Mouse (Mus musculus): ENCODE results near the gene Tmed9. TPM values are rescaled to one million over a fixed set of nuclear protein-coding genes. Genes with fewer than 3 reads are reported as not detected.
A peak's percentile ranks its signal among the peaks of the same experiment; 100 is the strongest.
"Not testable (repeated sequence)": the region's sequence is repeated elsewhere in the genome, so short reads cannot be mapped to it uniquely, and the experiment has no call there.

Gene Tmed9
- polyA plus RNA-seq, 1 experiment from 2014 or later: 166 TPM

DNA sequence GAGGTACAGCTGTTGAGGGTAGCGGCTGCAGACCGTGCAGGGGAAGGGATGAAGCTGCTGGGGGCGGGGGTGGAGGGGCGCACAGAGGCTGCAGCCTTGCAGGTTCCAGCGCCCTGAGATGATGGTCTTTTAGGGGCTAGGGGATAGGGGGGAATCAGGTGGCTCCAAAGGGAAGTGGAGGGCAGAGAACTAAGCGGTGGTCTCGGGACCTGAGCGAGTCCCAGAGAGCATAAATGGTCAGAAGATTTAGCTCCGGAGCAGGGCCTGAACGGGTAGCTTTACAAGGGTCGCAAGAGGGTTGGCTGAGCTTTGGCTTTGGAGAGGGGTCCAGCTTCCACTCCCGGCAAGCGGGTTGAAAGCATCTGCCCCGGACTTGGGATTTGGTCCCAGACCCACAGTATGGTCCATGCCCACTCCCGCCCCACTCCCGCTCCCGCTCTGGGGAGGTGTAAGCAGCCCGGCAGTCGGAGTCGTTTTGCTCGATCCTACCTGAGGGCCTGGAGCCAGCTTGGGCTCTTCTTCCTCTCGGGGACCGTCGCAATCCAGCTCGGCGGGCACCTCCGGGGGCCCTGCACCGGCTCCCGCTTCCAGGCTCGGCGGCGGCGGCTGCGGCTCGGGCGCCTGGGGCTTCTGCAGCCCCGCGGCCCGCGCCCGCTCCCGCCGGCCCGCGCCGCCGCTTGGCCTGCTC, 3.1 kb upstream of the Tmed9 start:
- peaks cover 6% of the 10 kb centered on the region for H3K9me3 ChIP-seq
- H3K4me2 ChIP-seq (replicated peaks): peak overlapping the region; percentile 97
- peak overlapping the region; percentile 98 for H3K9ac ChIP-seq
- peak overlapping the region; percentile 90 for H3K27ac ChIP-seq
- peak; percentile 72 for ATAC-seq (ENCODE audit: low FRiP score, low read depth)
- H3K36me3 ChIP-seq: peaks cover 21% of the 10 kb centered on the region
- H3K27me3 ChIP-seq: no peaks in the 10 kb centered on the region
- H3K4me1 ChIP-seq: peaks cover 18% of the 10 kb centered on the region
- WGBS: under 1% methylated on average over 46 of the region's 47 CpGs
- peak overlapping the region; percentile 97 for H3K4me3 ChIP-seq

DNA sequence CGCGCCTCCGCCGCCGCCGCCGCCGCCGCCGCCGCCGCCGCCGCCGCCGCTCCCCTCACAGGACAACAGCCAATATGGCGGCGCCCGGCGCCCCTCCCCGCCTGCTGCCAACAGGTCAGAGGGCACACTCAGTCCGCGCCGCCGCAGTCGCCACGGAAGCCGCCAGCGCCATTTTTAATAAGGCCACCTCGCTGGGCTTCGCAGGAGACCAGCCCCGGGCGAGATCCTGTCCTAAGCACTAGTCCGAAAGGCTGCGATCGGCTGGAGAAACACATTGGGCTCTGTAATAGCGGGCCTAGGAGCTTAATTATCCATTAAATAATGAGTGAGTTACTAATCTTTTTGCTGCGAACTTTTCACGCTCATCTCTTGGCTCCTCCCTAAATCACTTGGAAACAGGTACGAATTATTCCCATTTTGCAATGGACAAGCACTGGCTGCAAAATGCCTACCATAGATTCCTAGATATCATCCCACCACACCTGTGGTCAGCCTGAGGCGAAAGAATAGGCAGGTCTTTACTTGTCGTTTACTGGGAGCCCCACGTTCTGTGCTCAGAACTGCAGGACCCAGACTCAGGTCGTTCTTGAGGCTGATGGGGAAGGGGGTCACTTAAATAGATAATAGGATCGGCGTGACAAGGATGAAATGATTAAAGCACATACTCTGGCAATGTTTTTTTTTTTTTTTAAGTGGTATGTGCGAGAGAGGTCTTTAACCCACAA, 2.3 kb upstream of the Tmed9 start, which contains the start of gene Fam193b:
TSS of gene Fam193b (minus strand) at position 94 of the 725 bp plus-strand sequence.
- peak within 1 kb of the TSS; percentile 98 for H3K9ac ChIP-seq
- 3% methylated on average over 30 of the region's 47 CpGs for WGBS
- H3K4me2 ChIP-seq (replicated peaks): peak within 1 kb of the TSS; percentile 97
- H3K36me3 ChIP-seq: peaks cover 19% of the 10 kb centered on the region
- peak within 1 kb of the TSS; percentile 97 for H3K4me3 ChIP-seq
- ATAC-seq (ENCODE audit: low FRiP score, low read depth): peak; percentile 91
- H3K27me3 ChIP-seq: no peaks in the 10 kb centered on the region
- peak within 1 kb of the TSS; percentile 90 for H3K27ac ChIP-seq
- peaks cover 18% of the 10 kb centered on the region for H3K4me1 ChIP-seq
- H3K9me3 ChIP-seq: peaks cover 6% of the 10 kb centered on the region

DNA sequence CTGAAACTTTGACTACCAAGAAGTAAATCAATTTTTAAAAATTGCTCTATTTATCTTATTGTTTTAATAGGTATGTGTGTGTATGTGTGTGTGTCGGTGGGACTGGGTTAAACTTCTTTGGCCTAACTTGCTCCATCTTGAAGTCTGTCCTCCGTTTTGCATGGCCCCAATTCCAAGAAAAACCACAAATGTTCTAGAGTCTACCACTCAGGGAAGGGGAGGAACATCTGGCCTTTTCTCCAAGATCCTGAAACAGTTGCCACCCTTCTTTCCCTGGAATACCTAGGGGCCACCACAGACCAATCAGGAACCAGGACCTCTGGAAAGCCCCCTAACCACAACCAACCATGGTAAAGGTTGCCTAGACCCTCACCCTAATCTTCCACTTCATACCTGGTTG, 1.6 kb upstream of the Tmed9 start:
- Histone ChIP-seq H3K36me3 (peaks cover 13% of the 10 kb centered on the region), H3K4me2 (replicated peaks) (peak overlapping the region; percentile 21; the same call in 1 of the 2 replicates), H3K4me1 (peaks cover 18% of the 10 kb centered on the region), H3K9me3 (peaks cover 6% of the 10 kb centered on the region), H3K27me3 (no peaks in the 10 kb centered on the region), H3K9ac (no peak overlapping the region), H3K27ac (no peak overlapping the region), H3K4me3 (no peak overlapping the region)
- no peak for ATAC-seq (ENCODE audit: low FRiP score, low read depth)
- WGBS: 74% methylated on average over 2 of the region's 2 CpGs

DNA sequence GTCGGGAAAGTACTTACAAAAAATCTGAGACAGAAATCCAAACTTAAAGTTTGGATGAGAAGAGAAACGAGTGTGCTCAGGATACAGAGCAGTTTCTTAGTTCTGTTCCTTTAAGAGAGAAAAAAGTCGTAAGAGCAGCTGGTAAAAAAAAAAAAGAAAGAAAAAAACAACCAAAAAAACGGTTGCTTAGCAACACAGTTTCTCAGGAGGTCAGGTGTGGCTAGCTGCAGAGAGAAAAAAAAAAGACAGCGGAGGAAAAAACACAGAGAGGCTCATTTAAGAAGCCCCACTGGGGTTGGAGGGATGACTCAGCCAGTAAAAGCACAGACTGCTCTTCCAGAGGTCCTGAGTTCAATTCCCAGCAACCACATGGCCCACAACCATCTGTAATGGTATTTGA, 789 bp downstream of the Tmed9 start:
- Histone ChIP-seq H3K27ac (no peak overlapping the region), H3K27me3 (no peaks in the 10 kb centered on the region), H3K36me3 (peaks cover 4% of the 10 kb centered on the region; the same call in 1 of the 2 replicates), H3K4me3 (no peak overlapping the region), H3K9me3 (peaks cover 6% of the 10 kb centered on the region), H3K4me2 (replicated peaks) (no peak overlapping the region), H3K4me1 (peaks cover 13% of the 10 kb centered on the region), H3K9ac (no peak overlapping the region)
- 58% methylated on average over 5 of the region's 5 CpGs for WGBS
- no peak for ATAC-seq (ENCODE audit: low FRiP score, low read depth)

DNA sequence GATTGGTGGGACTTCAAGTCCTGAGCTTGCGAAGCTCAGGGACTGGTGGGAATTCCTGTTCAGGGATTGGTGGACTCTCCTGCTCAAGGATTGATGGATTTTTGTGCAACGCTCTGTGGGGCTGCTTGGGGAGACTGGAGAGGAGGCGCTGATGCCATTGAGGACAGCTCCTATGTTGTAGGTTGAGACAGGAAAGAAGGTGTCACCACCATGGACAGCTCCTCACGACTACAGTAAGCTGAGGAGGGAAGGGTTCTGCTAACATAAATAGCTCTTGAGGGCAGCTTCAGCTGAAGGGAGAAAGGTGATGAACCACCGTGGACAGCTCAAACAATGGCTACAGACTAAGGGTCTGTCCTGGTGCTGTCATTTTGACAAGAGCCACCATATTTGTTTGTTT, 2.4 kb downstream of the Tmed9 start:
- peaks cover 6% of the 10 kb centered on the region for H3K4me1 ChIP-seq
- WGBS: 63% methylated on average over 5 of the region's 5 CpGs
- H3K4me3 ChIP-seq: no peak overlapping the region
- H3K4me2 ChIP-seq (replicated peaks): no peak overlapping the region
- no peak overlapping the region for H3K27ac ChIP-seq
- no peak for ATAC-seq (ENCODE audit: low FRiP score, low read depth)
- H3K27me3 ChIP-seq: no peaks in the 10 kb centered on the region
- H3K36me3 ChIP-seq: peaks cover 4% of the 10 kb centered on the region; the same call in 1 of the 2 replicates
- H3K9ac ChIP-seq: no peak overlapping the region
- peaks cover 6% of the 10 kb centered on the region for H3K9me3 ChIP-seq

DNA sequence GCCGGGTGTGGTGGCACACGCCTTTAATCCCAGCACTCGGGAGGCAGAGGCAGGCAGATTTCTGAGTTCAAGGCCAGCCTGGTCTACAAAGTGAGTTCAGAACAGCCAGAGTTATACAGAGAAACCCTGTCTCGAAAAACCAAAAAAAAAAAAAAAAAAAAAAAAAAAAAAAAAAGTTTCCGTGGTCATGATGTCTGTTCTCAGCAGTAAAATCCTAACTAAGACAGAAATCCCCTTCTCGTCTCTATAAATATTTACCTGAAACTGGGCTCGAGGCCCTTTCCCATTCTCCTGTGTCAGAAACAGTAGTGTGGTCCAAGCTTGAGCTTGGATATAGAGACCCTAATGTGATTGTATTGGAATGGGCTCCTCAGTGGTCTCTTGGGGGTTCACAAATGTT, 3.3 kb downstream of the Tmed9 start:
- H3K4me3 ChIP-seq; ATAC-seq (ENCODE audit: low FRiP score, low read depth); H3K9ac ChIP-seq; H3K4me2 ChIP-seq (replicated peaks); H3K27ac ChIP-seq; H3K36me3 ChIP-seq; H3K27me3 ChIP-seq; H3K4me1 ChIP-seq; H3K9me3 ChIP-seq: not testable (repeated sequence)
- WGBS: 82% methylated on average over 7 of the region's 7 CpGs

DNA sequence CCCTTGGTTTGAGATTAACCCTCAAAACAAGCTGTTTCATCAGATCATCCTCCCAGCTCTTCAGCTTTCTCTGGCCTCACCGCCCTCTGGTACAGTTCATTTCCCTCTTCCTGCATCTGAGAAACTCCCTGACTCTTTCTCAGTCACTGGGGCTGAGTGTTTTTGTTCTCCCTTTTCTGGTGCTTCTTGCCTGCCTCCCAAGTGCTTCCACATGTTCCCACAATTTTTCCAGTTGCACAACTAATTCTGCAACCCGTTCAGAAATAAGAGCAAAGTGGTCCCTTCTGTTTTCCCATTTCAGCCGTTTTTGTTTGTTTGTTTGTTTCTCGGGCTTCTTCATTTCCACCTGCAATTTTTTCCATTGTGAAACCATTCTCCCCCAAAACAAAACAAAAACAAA, 4.6 kb downstream of the Tmed9 start:
- Histone ChIP-seq H3K36me3 (peaks cover 4% of the 10 kb centered on the region; the same call in 1 of the 2 replicates), H3K27me3 (no peaks in the 10 kb centered on the region; the same call in 1 of the 2 replicates), H3K9ac (no peak overlapping the region), H3K4me1 (no peaks in the 10 kb centered on the region), H3K4me3 (no peak overlapping the region), H3K4me2 (replicated peaks) (no peak overlapping the region), H3K27ac (no peak overlapping the region), H3K9me3 (peaks cover 6% of the 10 kb centered on the region)
- WGBS: 75% methylated on average over 4 of the region's 4 CpGs
- ATAC-seq (ENCODE audit: low FRiP score, low read depth): no peak

DNA sequence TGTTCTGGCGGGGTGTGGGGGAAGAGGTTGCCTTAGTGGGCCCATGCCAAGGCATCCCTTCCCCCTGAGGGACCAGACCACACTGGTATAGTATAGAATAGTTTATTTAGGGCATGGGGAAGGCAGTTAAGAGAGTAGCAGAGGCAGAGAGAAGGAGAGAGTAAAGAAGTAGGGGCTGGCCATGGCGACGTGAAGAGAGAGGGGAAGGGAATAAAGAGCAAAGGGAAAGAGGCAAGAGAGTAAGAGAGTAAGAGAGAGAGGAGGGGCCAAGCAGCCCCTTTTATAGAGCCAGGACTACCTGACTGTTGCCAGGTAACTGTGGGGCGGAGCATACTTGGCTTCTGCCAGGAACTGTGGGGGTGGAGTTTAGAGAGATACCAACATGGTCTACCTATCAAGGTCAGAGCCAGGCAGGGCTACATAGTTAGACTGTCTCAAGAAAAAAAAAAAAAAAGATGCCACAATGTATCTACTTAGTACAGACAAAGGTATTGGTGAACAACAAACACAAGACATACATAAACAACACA, 18.5 kb downstream of the Tmed9 start:
- H3K9me3 ChIP-seq: no peaks in the 10 kb centered on the region
- H3K27ac ChIP-seq: no peak overlapping the region
- 71% methylated on average over 4 of the region's 4 CpGs for WGBS
- H3K4me1 ChIP-seq: peaks cover 11% of the 10 kb centered on the region
- H3K36me3 ChIP-seq: peaks cover 28% of the 10 kb centered on the region
- no peak overlapping the region for H3K9ac ChIP-seq
- no peaks in the 10 kb centered on the region for H3K27me3 ChIP-seq
- peak; percentile 21; the same call in 1 of the 2 replicates for ATAC-seq (ENCODE audit: low FRiP score, low read depth)
- H3K4me2 ChIP-seq (replicated peaks): no peak overlapping the region
- no peak overlapping the region for H3K4me3 ChIP-seq

DNA sequence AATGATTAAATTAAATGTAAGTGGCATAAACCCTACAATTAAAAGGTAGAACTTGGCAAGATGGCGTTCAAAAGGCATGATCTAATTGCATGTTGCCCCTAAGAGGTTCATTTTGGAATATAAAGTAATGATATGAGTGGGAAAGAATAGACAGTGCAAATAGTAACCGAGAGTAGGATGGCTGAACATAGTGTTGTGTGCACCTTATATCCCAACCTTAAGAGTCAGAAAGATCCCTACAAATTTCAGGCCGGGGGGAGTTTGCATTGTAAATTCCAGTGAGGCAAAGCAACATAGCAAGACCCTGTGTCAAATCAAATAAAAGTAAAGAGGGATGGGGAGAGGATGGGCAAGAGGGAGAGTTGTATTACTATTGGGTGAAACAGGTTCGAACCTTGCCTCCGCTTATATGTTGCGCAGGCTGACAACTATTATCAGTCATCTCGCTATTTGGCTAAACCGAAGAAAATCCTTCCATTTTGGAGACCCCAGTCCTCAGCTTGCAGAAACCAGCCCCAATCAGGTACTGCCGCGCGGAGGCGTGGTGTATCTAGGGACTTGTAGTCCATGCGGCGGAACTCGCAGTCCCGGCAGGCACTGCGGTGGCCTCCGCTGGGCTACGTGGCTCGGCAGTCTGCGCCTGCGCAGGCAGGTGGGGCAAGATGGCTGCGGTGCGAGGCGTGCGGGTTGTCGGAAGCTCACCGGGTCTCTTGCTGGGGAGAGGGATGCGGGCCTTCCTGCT, 19.2 kb downstream of the Tmed9 start:
- Histone ChIP-seq H3K4me2 (replicated peaks) (peak overlapping the region; percentile 74), H3K36me3 (peaks cover 35% of the 10 kb centered on the region), H3K4me3 (peak overlapping the region; percentile 83), H3K9me3 (no peaks in the 10 kb centered on the region), H3K9ac (peak overlapping the region; percentile 92), H3K4me1 (peaks cover 11% of the 10 kb centered on the region), H3K27ac (peak overlapping the region; percentile 58; the same call in 1 of the 2 replicates), H3K27me3 (no peaks in the 10 kb centered on the region)
- ATAC-seq (ENCODE audit: low FRiP score, low read depth): peak; percentile 99
- WGBS: 6% methylated on average over 29 of the region's 29 CpGs

DNA sequence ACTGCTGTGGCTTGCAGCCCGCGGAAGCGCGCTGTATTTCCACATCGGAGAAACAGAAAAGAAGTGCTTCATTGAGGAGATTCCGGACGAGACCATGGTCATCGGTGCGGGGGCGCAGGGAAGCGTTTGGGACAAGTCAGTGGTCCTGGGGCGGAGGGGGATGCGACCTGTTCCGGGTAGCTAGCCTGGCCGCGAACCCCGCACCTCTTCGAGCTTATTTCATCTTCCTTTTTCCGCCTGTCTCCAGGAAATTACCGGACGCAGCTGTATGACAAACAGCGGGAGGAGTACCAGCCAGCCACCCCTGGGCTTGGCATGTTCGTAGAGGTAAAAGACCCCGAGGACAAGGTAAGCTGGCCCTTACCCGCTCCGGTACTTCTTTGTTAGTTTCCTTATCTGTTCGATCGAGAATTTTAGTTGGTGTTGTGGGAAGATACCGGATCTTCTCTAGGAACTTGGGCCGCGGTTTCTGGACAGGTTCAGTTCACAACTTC, 19.8 kb downstream of the Tmed9 start:
- peak overlapping the region; percentile 74 for H3K4me2 ChIP-seq (replicated peaks)
- peak; percentile 41 for ATAC-seq (ENCODE audit: low FRiP score, low read depth)
- H3K9me3 ChIP-seq: no peaks in the 10 kb centered on the region
- H3K27me3 ChIP-seq: no peaks in the 10 kb centered on the region
- WGBS: under 1% methylated on average over 31 of the region's 31 CpGs
- peaks cover 11% of the 10 kb centered on the region for H3K4me1 ChIP-seq
- H3K4me3 ChIP-seq: peak overlapping the region; percentile 83
- H3K27ac ChIP-seq: peak overlapping the region; percentile 58; the same call in 1 of the 2 replicates
- H3K36me3 ChIP-seq: peaks cover 41% of the 10 kb centered on the region
- H3K9ac ChIP-seq: peak overlapping the region; percentile 92

DNA sequence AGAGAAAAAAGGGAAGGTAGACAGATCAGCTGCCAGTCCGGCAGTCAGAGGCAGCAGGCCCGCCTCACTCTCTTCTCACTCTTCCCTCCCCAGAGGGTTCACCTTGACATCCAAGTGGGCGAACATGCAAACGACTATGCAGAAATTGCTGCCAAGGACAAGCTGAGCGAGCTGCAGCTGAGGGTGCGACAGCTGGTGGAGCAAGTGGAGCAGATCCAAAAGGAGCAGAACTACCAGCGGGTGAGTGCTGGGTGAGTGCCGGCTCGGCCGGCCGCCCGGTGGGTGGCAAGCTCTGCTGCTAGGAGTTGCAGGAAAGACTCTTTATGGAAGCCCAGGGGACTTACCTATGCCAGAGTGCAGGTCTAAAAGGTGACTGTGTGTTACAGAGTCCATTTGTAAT, 21.8 kb downstream of the Tmed9 start:
- Histone ChIP-seq H3K36me3 (peaks cover 43% of the 10 kb centered on the region), H3K4me2 (replicated peaks) (no peak overlapping the region)
- WGBS: 93% methylated on average over 12 of the region's 12 CpGs

More for the DNA sequence above, 21.8 kb downstream of the Tmed9 start:
- no peak overlapping the region for H3K9ac ChIP-seq
- H3K27ac ChIP-seq: no peak overlapping the region
- peaks cover 16% of the 10 kb centered on the region for H3K4me1 ChIP-seq
- no peak overlapping the region for H3K4me3 ChIP-seq
- ATAC-seq (ENCODE audit: low FRiP score, low read depth): no peak
- H3K27me3 ChIP-seq: no peaks in the 10 kb centered on the region
- H3K9me3 ChIP-seq: no peaks in the 10 kb centered on the region

All from limb, embryonic 13.5 days (tissue).